In genomic region chr4:132780288-132780687, GRCm38 (mm10) we compare ENCODE assay signal across 17 mouse cellular contexts. TPM values are rescaled to one million over a fixed set of nuclear protein-coding genes. Genes with fewer than 3 reads are reported as not detected.
DNase-seq lines count a peak whose midpoint lies in the region; ATAC-seq lines count a peak whose summit lies in the region.
"Had no signal": no experiment of that assay in that cellular context is flagged by ENCODE, and none has a peak within 500 bp of the region (broad histone marks: within the 10 kb centered on the region; RNA-seq: fewer than 3 reads in every experiment).

No protein-coding gene starts in this region.

- peak; percentile 56 for DNase-seq in layer of hippocampus, adult 9-11 months
- DNase-seq in layer of hippocampus, adult 11-12 months (ENCODE audit: low spot score), result no peak
- peak; percentile 64 to 69 for DNase-seq in B cell, adult 2 months
- peak; percentile 54 for DNase-seq in fat pad, adult 2 months (ENCODE audit: extremely low read depth, low read depth, low spot score)
- DNase-seq in layer of hippocampus, postnatal 36 days, result no peak
- no peak for DNase-seq in layer of hippocampus, postnatal 10 days (ENCODE audit: low spot score in 2 of 2)
- no peak for DNase-seq in frontal cortex, postnatal 10 days (ENCODE audit: low spot score in 2 of 2)
- DNase-seq: adrenal gland, postnatal 10 days; cerebellum, postnatal 36 days; gastrocnemius, postnatal 10 days; kidney, adult 11 months; kidney, postnatal 4 days; right cerebral cortex, postnatal 25 days; thymus, postnatal 4 days had no signal

- ATAC-seq in megakaryocyte progenitor cell, adult 5-6 weeks (replicated peaks; ENCODE audit: poor library complexity), result peak; percentile 87
- ATAC-seq: forebrain, embryonic 15.5 days had no signal

RNA-seq across cellular contexts. Expression of gene Rpa2, which starts 12.2 kb away (rescaled TPM):
- 62.3 and 65.5 TPM in 2 replicates for total RNA-seq in megakaryocyte progenitor cell, adult 5-6 weeks (2015)
- total RNA-seq in megakaryocyte progenitor cell, adult 5-6 weeks (2017), result 56.2 and 68.4 TPM in 2 replicates
- 10 to 100 TPM; 12.8 to 13.5 TPM for total RNA-seq in layer of hippocampus, postnatal 36 days (2021)
- 10 to 100 TPM; 14.1 to 15.7 TPM for total RNA-seq in layer of hippocampus, postnatal 10 days (2021)

RNA-seq across cellular contexts. Expression of gene Themis2, which starts 15.9 kb away (rescaled TPM):
- total RNA-seq in megakaryocyte progenitor cell, adult 5-6 weeks (2015), result 27.5 and 35.0 TPM in 2 replicates
- total RNA-seq in megakaryocyte progenitor cell, adult 5-6 weeks (2017), result 18.9 and 23.6 TPM in 2 replicates
- total RNA-seq in layer of hippocampus, postnatal 36 days (2021), result under 1 TPM; 0.66 to 0.82 TPM
- under 1 TPM; 0.71 to 0.87 TPM for total RNA-seq in layer of hippocampus, postnatal 10 days (2021)

RNA-seq across cellular contexts. Expression of gene Smpdl3b, which starts 23.2 kb away (rescaled TPM):
- 0.07 TPM in 1 of 2 replicates, not detected in the other for total RNA-seq in megakaryocyte progenitor cell, adult 5-6 weeks (2015)
- 0.33 TPM in 1 of 2 replicates, not detected in the other for total RNA-seq in megakaryocyte progenitor cell, adult 5-6 weeks (2017)
- 1 to 10 TPM; 3.1 to 3.6 TPM for total RNA-seq in layer of hippocampus, postnatal 36 days (2021)
- total RNA-seq in layer of hippocampus, postnatal 10 days (2021), result 1 to 10 TPM in 1 of 2 experiments, under 1 TPM in 1; 0.87 to 1.2 TPM
- total RNA-seq: megakaryocyte-erythroid progenitor cell, adult 5-6 weeks had no signal

RNA-seq across cellular contexts. Expression of gene Xkr8, which starts 47.9 kb away (rescaled TPM):
- 2.6 and 3.9 TPM in 2 replicates for total RNA-seq in megakaryocyte progenitor cell, adult 5-6 weeks (2015)
- 3.4 and 4.8 TPM in 2 replicates for total RNA-seq in megakaryocyte progenitor cell, adult 5-6 weeks (2017)
- 1 to 10 TPM; 2.3 to 5.5 TPM for total RNA-seq in layer of hippocampus, postnatal 36 days (2021)
- 1 to 10 TPM; 2.2 to 2.8 TPM for total RNA-seq in layer of hippocampus, postnatal 10 days (2021)

Comparison
In these comparisons a context has a peak if more than half of its experiments do, and no peak if none do; other contexts are left out.
1. DNase-seq: peak in layer of hippocampus, adult 9-11 months (single experiment), B cell, adult 2 months (2 of 2) and fat pad, adult 2 months (single experiment); none in layer of hippocampus, adult 11-12 months (single experiment), layer of hippocampus, postnatal 36 days (0 of 2), layer of hippocampus, postnatal 10 days (0 of 2) and frontal cortex, postnatal 10 days (0 of 2).
2. RNA of gene Themis2, which starts 15.9 kb away (total RNA-seq): 18.9 to 35.0 TPM in megakaryocyte progenitor cell, adult 5-6 weeks; 0.71 to 0.87 TPM in layer of hippocampus, postnatal 10 days and 0.66 to 0.82 TPM in layer of hippocampus, postnatal 36 days; every median in the first group is over 10 times any median in the second.